Mouse (Mus musculus) testis, postnatal 14 days (tissue): ENCODE results near the gene Xrcc3.

ENCODE experiments used
- DNase-seq: peaks from one replicate; pipeline ENCODE4 v3.0.0; 2021; ENCODE audit warnings: low spot score

Xrcc3 gene

GRCm38 (mm10) chr12:111813766-111814617, at the start of gene Xrcc3, which contains the start of gene Zfyve21:
Gene Xrcc3 (minus strand): TSS chr12:111813873.
Gene Zfyve21 (plus strand): TSS chr12:111814170.
- DNase-seq, result peak; percentile 99

GRCm38 (mm10) chr12:111855448-111855847, 41.8 kb upstream of the Xrcc3 start:
- DNase-seq, result no peak

- DNase-seq, result no peak
These were observed 39.9 kb upstream of the Xrcc3 start for GRCm38 (mm10) chr12:111853546-111853945.

- peak; percentile 49 for DNase-seq
These were observed 39.4 kb upstream of the Xrcc3 start for GRCm38 (mm10) chr12:111853011-111853436.

GRCm38 (mm10) chr12:111851745-111852144, 38.1 kb upstream of the Xrcc3 start:
- no peak for DNase-seq

GRCm38 (mm10) chr12:111851235-111851634, 37.6 kb upstream of the Xrcc3 start:
- DNase-seq, result no peak

- no peak for DNase-seq
These were observed 34.7 kb upstream of the Xrcc3 start for GRCm38 (mm10) chr12:111848300-111848798.

GRCm38 (mm10) chr12:111846815-111847214, 33.1 kb upstream of the Xrcc3 start:
- no peak for DNase-seq

- DNase-seq, result no peak
These were observed 32.3 kb upstream of the Xrcc3 start for GRCm38 (mm10) chr12:111845953-111846352.

- DNase-seq, result no peak
These were observed 29.8 kb upstream of the Xrcc3 start for GRCm38 (mm10) chr12:111843470-111843869.

- DNase-seq, result no peak
These were observed 29.1 kb upstream of the Xrcc3 start for GRCm38 (mm10) chr12:111842565-111843433.

- DNase-seq, result no peak
These were observed 19.8 kb upstream of the Xrcc3 start for GRCm38 (mm10) chr12:111833457-111833856.

GRCm38 (mm10) chr12:111832643-111833042, 19.0 kb upstream of the Xrcc3 start:
- no peak for DNase-seq

- DNase-seq, result no peak
These were observed 16.7 kb upstream of the Xrcc3 start for GRCm38 (mm10) chr12:111830375-111830774.

GRCm38 (mm10) chr12:111829954-111830353, 16.3 kb upstream of the Xrcc3 start:
- DNase-seq, result no peak

- DNase-seq, result no peak
These were observed 15.8 kb upstream of the Xrcc3 start for GRCm38 (mm10) chr12:111829447-111829846.

GRCm38 (mm10) chr12:111827556-111827955, 13.9 kb upstream of the Xrcc3 start:
- DNase-seq, result no peak

- DNase-seq, result no peak
These were observed 8.3 kb upstream of the Xrcc3 start for GRCm38 (mm10) chr12:111821931-111822330.

GRCm38 (mm10) chr12:111820708-111821107, 7.0 kb upstream of the Xrcc3 start:
- no peak for DNase-seq

- DNase-seq, result peak; percentile 71
These were observed 6.3 kb upstream of the Xrcc3 start for GRCm38 (mm10) chr12:111819936-111820335.

- no peak for DNase-seq
These were observed 4.3 kb upstream of the Xrcc3 start for GRCm38 (mm10) chr12:111817991-111818390.

GRCm38 (mm10) chr12:111816967-111817366, 3.3 kb upstream of the Xrcc3 start:
- DNase-seq, result peak; percentile 37

GRCm38 (mm10) chr12:111816528-111816927, 2.9 kb upstream of the Xrcc3 start:
- DNase-seq, result peak; percentile 84
